Mouse (Mus musculus): ENCODE data around the gene Lrrc71.

- no peak for TF ChIP-seq CTCF (IDR thresholded peaks at IDR 0.05; ENCODE audit: low read depth)
- TF ChIP-seq EP300 (IDR thresholded peaks at IDR 0.05; ENCODE audit: low read depth) = no peak
Measured at GRCm38 (mm10) chr3:87771088-87771487, 22.7 kb upstream of the Lrrc71 start.
